Mouse (Mus musculus): ENCODE results near the gene Sult2b1. TPM values are rescaled to one million over a fixed set of nuclear protein-coding genes. Genes with fewer than 3 reads are reported as not detected.

Gene Sult2b1
- polyA plus RNA-seq, 2 experiments, result 0.35 to 0.43 TPM

- H3K36me3 ChIP-seq (replicated peaks; ENCODE audit: control insufficient read depth, insufficient read depth, low read depth), result peaks cover 6% of the 10 kb centered on the region
- no peaks in the 10 kb centered on the region for H3K27me3 ChIP-seq (ENCODE audit: control insufficient read depth, insufficient read depth, low read length)
- no peaks in the 10 kb centered on the region for H3K9me3 ChIP-seq (ENCODE audit: control insufficient read depth, low read length)
- peaks cover 0 to 3% of the 10 kb centered on the region in 2 experiments; a peak in 3 of 4 replicates for H3K4me1 ChIP-seq (replicated peaks; ENCODE audit: control insufficient read depth in 2 of 2, insufficient read depth in 2 of 2, low read length in 1 of 2)
- TF ChIP-seq EP300 (IDR thresholded peaks at IDR 0.05; ENCODE audit: low read depth) (no peak), CTCF (IDR thresholded peaks at IDR 0.05; ENCODE audit: low read depth) (no peak)
- no peak overlapping the region for H3K4me3 ChIP-seq (ENCODE audit: insufficient read depth in 1 of 2, low read depth in 2 of 2, low read length in 2 of 2)
- 10% methylated on average over 25 of the region's 25 CpGs for WGBS (ENCODE audit: insufficient replicate concordance)
- DNase-seq (ENCODE audit: low read depth in 3 of 3, low spot score in 3 of 3), result no peak
- H3K27ac ChIP-seq, result no peak overlapping the region
- H3K9ac ChIP-seq (replicated peaks), result no peak overlapping the region
- H3K4me2 ChIP-seq (ENCODE audit: low read depth), result no peak overlapping the region
- ATAC-seq (ENCODE audit: insufficient read depth), result no peak
These were observed 35.4 kb upstream of the Sult2b1 start for GRCm38 (mm10) chr7:45819843-45820242.

- no peaks in the 10 kb centered on the region for H3K27me3 ChIP-seq (ENCODE audit: control insufficient read depth, insufficient read depth, low read length)
- DNase-seq (ENCODE audit: low read depth in 3 of 3, low spot score in 3 of 3) (no peak), ATAC-seq (ENCODE audit: insufficient read depth) (no peak)
- H3K4me2 ChIP-seq (ENCODE audit: low read depth), result no peak overlapping the region
- TF ChIP-seq EP300 (IDR thresholded peaks at IDR 0.05; ENCODE audit: low read depth), result no peak
- TF ChIP-seq CTCF (IDR thresholded peaks at IDR 0.05; ENCODE audit: low read depth), result no peak
- H3K9ac ChIP-seq (replicated peaks), result no peak overlapping the region
- no peaks in the 10 kb centered on the region for H3K9me3 ChIP-seq (ENCODE audit: control insufficient read depth, low read length)
- peaks cover 16% of the 10 kb centered on the region for H3K36me3 ChIP-seq (replicated peaks; ENCODE audit: control insufficient read depth, insufficient read depth, low read depth)
- no peak overlapping the region for H3K27ac ChIP-seq
- WGBS (ENCODE audit: insufficient replicate concordance), result 48% methylated on average over 2 of the region's 2 CpGs
- H3K4me1 ChIP-seq (replicated peaks; ENCODE audit: control insufficient read depth in 2 of 2, insufficient read depth in 2 of 2, low read length in 1 of 2), result peaks cover 0 to 12% of the 10 kb centered on the region in 2 experiments; a peak in 3 of 4 replicates
- H3K4me3 ChIP-seq (ENCODE audit: insufficient read depth in 1 of 2, low read depth in 2 of 2, low read length in 2 of 2), result no peak overlapping the region
These were observed 31.5 kb upstream of the Sult2b1 start for GRCm38 (mm10) chr7:45815984-45816351.

- whole genome bisulfite sequencing (ENCODE audit: insufficient replicate concordance), result 73% methylated on average over 10 of the region's 10 CpGs
- no peak for DNase-seq (ENCODE audit: low read depth in 3 of 3, low spot score in 3 of 3)
These were observed 31.0 kb upstream of the Sult2b1 start for GRCm38 (mm10) chr7:45815323-45815983.

GRCm38 (mm10) chr7:45814841-45815240, 30.4 kb upstream of the Sult2b1 start:
- Histone ChIP-seq H3K9me3 (ENCODE audit: control insufficient read depth, low read length) (no peaks in the 10 kb centered on the region), H3K27ac (no peak overlapping the region), H3K4me1 (replicated peaks; ENCODE audit: control insufficient read depth in 2 of 2, insufficient read depth in 2 of 2, low read length in 1 of 2) (peaks cover 0 to 12% of the 10 kb centered on the region in 2 experiments; a peak in 3 of 4 replicates), H3K4me3 (ENCODE audit: insufficient read depth in 1 of 2, low read depth in 2 of 2, low read length in 2 of 2) (peak overlapping the region; percentile 32 to 93), H3K36me3 (replicated peaks; ENCODE audit: control insufficient read depth, insufficient read depth, low read depth) (peaks cover 27% of the 10 kb centered on the region), H3K4me2 (ENCODE audit: low read depth) (peak overlapping the region; percentile 70), H3K9ac (replicated peaks) (peak overlapping the region; percentile 34; the same call in 1 of the 2 replicates), H3K27me3 (ENCODE audit: control insufficient read depth, insufficient read depth, low read length) (no peaks in the 10 kb centered on the region)
- ATAC-seq (ENCODE audit: insufficient read depth) (no peak), DNase-seq (ENCODE audit: low read depth in 3 of 3, low spot score in 3 of 3) (no peak)
- 3% methylated on average over 5 of the region's 5 CpGs for WGBS (ENCODE audit: insufficient replicate concordance)
- TF ChIP-seq CTCF (IDR thresholded peaks at IDR 0.05; ENCODE audit: low read depth), result no peak
- no peak for TF ChIP-seq EP300 (IDR thresholded peaks at IDR 0.05; ENCODE audit: low read depth)

More at GRCm38 (mm10) chr7:45815323-45815983, 31.0 kb upstream of the Sult2b1 start:
- H3K4me1 ChIP-seq (replicated peaks; ENCODE audit: control insufficient read depth in 2 of 2, insufficient read depth in 2 of 2, low read length in 1 of 2), result peaks cover 0 to 12% of the 10 kb centered on the region in 2 experiments; a peak in 3 of 4 replicates
- no peak overlapping the region for H3K27ac ChIP-seq
- no peak overlapping the region for H3K9ac ChIP-seq (replicated peaks)
- ATAC-seq (ENCODE audit: insufficient read depth), result no peak
- no peaks in the 10 kb centered on the region for H3K27me3 ChIP-seq (ENCODE audit: control insufficient read depth, insufficient read depth, low read length)
- H3K4me2 ChIP-seq (ENCODE audit: low read depth), result peak overlapping the region; percentile 70
- H3K36me3 ChIP-seq (replicated peaks; ENCODE audit: control insufficient read depth, insufficient read depth, low read depth), result peaks cover 21% of the 10 kb centered on the region
- H3K9me3 ChIP-seq (ENCODE audit: control insufficient read depth, low read length), result no peaks in the 10 kb centered on the region
- TF ChIP-seq EP300 (IDR thresholded peaks at IDR 0.05; ENCODE audit: low read depth) (no peak), CTCF (IDR thresholded peaks at IDR 0.05; ENCODE audit: low read depth) (no peak)
- no peak overlapping the region for H3K4me3 ChIP-seq (ENCODE audit: insufficient read depth in 1 of 2, low read depth in 2 of 2, low read length in 2 of 2)
